Mouse (Mus musculus) kidney, adult 2 months (tissue): ENCODE results near the gene Ctnna3.

Experiments used
- CTCF ChIP-seq: fragments of 200-500 bp; conservative IDR thresholded peaks from 2 replicates; pipeline ENCODE4 v1.5.1; 2011; ENCODE audit warnings: low read depth, mild to moderate bottlenecking, control low read depth, low read length, moderate library complexity, mixed read lengths; ENCODE audit not compliant: insufficient read depth, insufficient read length
- POLR2A ChIP-seq: fragments of 200-500 bp; IDR thresholded peaks from one replicate; pipeline ENCODE4 v1.6.1; 2011; ENCODE audit warnings: low read depth, low read length, control low read depth

GRCm38 (mm10) chr10:63647300-63647699 is 217.4 kb downstream of the Ctnna3 start:
- no peak for TF ChIP-seq POLR2A
- no peak for TF ChIP-seq CTCF
